Mouse (Mus musculus): ENCODE data around the gene Zfp90.

GRCm38 (mm10) chr8:106454036-106454435 is 38.9 kb downstream of the Zfp90 start:
- TF ChIP-seq CTCF (IDR thresholded peaks at IDR 0.05; ENCODE audit: control insufficient read depth, insufficient read depth, insufficient replicate concordance, low read depth, low read length) (no peak), POLR2A (IDR thresholded peaks at IDR 0.05; ENCODE audit: control insufficient read depth, low read depth, low read length) (no peak)
